Mouse (Mus musculus) stomach, embryonic 15.5 days (tissue): Measurements from ENCODE around the gene Olfr26. TPM values are rescaled to one million over a fixed set of nuclear protein-coding genes. Genes with fewer than 3 reads are reported as not detected.
"Not testable (repeated sequence)": the region's sequence is repeated elsewhere in the genome, so short reads cannot be mapped to it uniquely, and the experiment has no call there.

ENCODE experiments used
- ATAC-seq: fragments of 200-750 bp; cut with Nextera tagmentation; 2 replicates; pipeline ENCODE4 v1.8.0; 2017; ENCODE audit warnings: low read depth, moderate number of reproducible peaks, moderate TSS enrichment; ENCODE audit not compliant: insufficient read depth, low FRiP score
- H3K27ac ChIP-seq: fragments of 300-500 bp; sonication (generic); 2 replicates; pipeline ENCODE4 v1.5.1; 2015; ENCODE audit warnings: mild to moderate bottlenecking, inconsistent platforms
- H3K27me3 ChIP-seq: fragments of 300-500 bp; sonication (generic); replicated peaks from 2 replicates; pipeline ENCODE4 v1.6.1; 2015; ENCODE audit warnings: inconsistent platforms
- H3K36me3 ChIP-seq: fragments of 300-500 bp; sonication (generic); 2 replicates; pipeline ENCODE4 v1.6.1; 2015; ENCODE audit warnings: inconsistent platforms
- H3K4me1 ChIP-seq: fragments of 300-500 bp; sonication (generic); 2 replicates; pipeline ENCODE4 v1.6.1; 2015; ENCODE audit warnings: inconsistent platforms
- H3K4me2 ChIP-seq: fragments of 300-500 bp; sonication (generic); 2 replicates; pipeline ENCODE4 v1.6.1; 2015; ENCODE audit warnings: mild to moderate bottlenecking, inconsistent platforms
- H3K4me3 ChIP-seq: fragments of 300-500 bp; sonication (generic); replicated peaks from 2 replicates; pipeline ENCODE4 v1.5.1; 2015; ENCODE audit warnings: inconsistent platforms
- H3K9ac ChIP-seq: fragments of 300-500 bp; sonication (generic); 2 replicates; pipeline ENCODE4 v1.6.1; 2015; ENCODE audit warnings: inconsistent platforms
- H3K9me3 ChIP-seq: fragments of 300-500 bp; sonication (generic); 2 replicates; pipeline ENCODE4 v1.6.1; 2016; ENCODE audit warnings: inconsistent platforms
- WGBS: fragments of 180-500 bp; shearing (Covaris S2); methylation state at CpG from one replicate; pipeline ENCODE4 v1.1.7; 2015; 5-methylcytosine and 5-hydroxymethylcytosine counted together
- polyA plus RNA-seq: library from polyadenylated mRNA; unstranded; fragments of >200 nt; fragmentation: Nextera tagmentation; extraction: Ambion mirVana; gene quantifications from 2 replicates; pipeline ENCODE4 v1.2.1, GENCODE M21; 2015

Olfr26 gene
- not detected in 2 replicates for polyA plus RNA-seq

- no peaks in the 10 kb centered on the region for H3K9me3 ChIP-seq
- no peaks in the 10 kb centered on the region for H3K36me3 ChIP-seq
- ATAC-seq, result no peak
- H3K4me1 ChIP-seq, result no peaks in the 10 kb centered on the region
- no peak within 1 kb of the TSS for H3K4me2 ChIP-seq
- H3K9ac ChIP-seq, result no peak within 1 kb of the TSS
- H3K4me3 ChIP-seq, result no peak within 1 kb of the TSS
- no peak within 1 kb of the TSS for H3K27ac ChIP-seq
- no peaks in the 10 kb centered on the region for H3K27me3 ChIP-seq
Measured at GRCm38 (mm10) chr9:38854760-38855159, at the start of gene Olfr26. Gene Olfr26 (plus strand): TSS chr9:38855060.

- H3K27me3 ChIP-seq, result no peaks in the 10 kb centered on the region
- H3K4me2 ChIP-seq, result no peak overlapping the region
- H3K4me3 ChIP-seq, result no peak overlapping the region
- no peaks in the 10 kb centered on the region for H3K4me1 ChIP-seq
- H3K27ac ChIP-seq, result no peak overlapping the region
- H3K9me3 ChIP-seq, result no peaks in the 10 kb centered on the region
- H3K36me3 ChIP-seq, result no peaks in the 10 kb centered on the region
- ATAC-seq, result no peak
- no peak overlapping the region for H3K9ac ChIP-seq
Measured at GRCm38 (mm10) chr9:38805696-38806095, 49.2 kb upstream of the Olfr26 start.

GRCm38 (mm10) chr9:38814314-38814713 is 40.5 kb upstream of the Olfr26 start, which contains the start of gene Olfr922:
Gene Olfr922 (plus strand): TSS chr9:38814614.
- WGBS, result 62% methylated on average over 2 of the region's 2 CpGs
- ATAC-seq, result no peak
- Histone ChIP-seq H3K4me1 (no peaks in the 10 kb centered on the region), H3K36me3 (no peaks in the 10 kb centered on the region), H3K9ac (no peak within 1 kb of the TSS), H3K4me2 (no peak within 1 kb of the TSS), H3K27ac (no peak within 1 kb of the TSS), H3K27me3 (no peaks in the 10 kb centered on the region), H3K9me3 (no peaks in the 10 kb centered on the region), H3K4me3 (no peak within 1 kb of the TSS)

- WGBS, result 84% methylated on average over 1 of the region's 1 CpGs
- Histone ChIP-seq H3K4me2 (no peak overlapping the region), H3K27me3 (no peaks in the 10 kb centered on the region), H3K36me3 (no peaks in the 10 kb centered on the region), H3K4me1 (no peaks in the 10 kb centered on the region), H3K9ac (no peak overlapping the region), H3K27ac (no peak overlapping the region), H3K9me3 (no peaks in the 10 kb centered on the region), H3K4me3 (no peak overlapping the region)
- no peak for ATAC-seq
Measured at GRCm38 (mm10) chr9:38815458-38815986, 39.3 kb upstream of the Olfr26 start.

- Histone ChIP-seq H3K4me3 (no peak within 1 kb of the TSS), H3K27ac (no peak within 1 kb of the TSS), H3K9me3 (no peaks in the 10 kb centered on the region), H3K36me3 (no peaks in the 10 kb centered on the region), H3K4me1 (no peaks in the 10 kb centered on the region), H3K27me3 (no peaks in the 10 kb centered on the region), H3K9ac (no peak within 1 kb of the TSS), H3K4me2 (no peak within 1 kb of the TSS)
- 77% methylated on average over 1 of the region's 1 CpGs for WGBS
- ATAC-seq, result no peak
Measured at GRCm38 (mm10) chr9:38826245-38826644, 28.6 kb upstream of the Olfr26 start, which contains the start of gene Olfr923. Gene Olfr923 (plus strand): TSS chr9:38826545.

GRCm38 (mm10) chr9:38833027-38833426 is 21.8 kb upstream of the Olfr26 start:
- Histone ChIP-seq H3K4me2 (no peak overlapping the region), H3K9me3 (no peaks in the 10 kb centered on the region), H3K9ac (no peak overlapping the region), H3K4me1 (no peaks in the 10 kb centered on the region), H3K27ac (no peak overlapping the region), H3K27me3 (no peaks in the 10 kb centered on the region), H3K4me3 (no peak overlapping the region), H3K36me3 (no peaks in the 10 kb centered on the region)
- no peak for ATAC-seq
- WGBS, result 79% methylated on average over 2 of the region's 2 CpGs

GRCm38 (mm10) chr9:38844149-38844548 is 10.7 kb upstream of the Olfr26 start, which contains the start of gene Olfr924:
Gene Olfr924 (plus strand): TSS chr9:38844449.
- Histone ChIP-seq H3K9me3 (no peaks in the 10 kb centered on the region), H3K27ac (no peak within 1 kb of the TSS), H3K4me2 (no peak within 1 kb of the TSS), H3K9ac (no peak within 1 kb of the TSS), H3K4me1 (no peaks in the 10 kb centered on the region), H3K27me3 (no peaks in the 10 kb centered on the region), H3K36me3 (no peaks in the 10 kb centered on the region), H3K4me3 (no peak within 1 kb of the TSS)
- WGBS, result 80% methylated on average over 1 of the region's 1 CpGs
- no peak for ATAC-seq

- not testable (repeated sequence) for ATAC-seq, H3K4me3 ChIP-seq, H3K4me2 ChIP-seq, H3K27me3 ChIP-seq, H3K9ac ChIP-seq, H3K36me3 ChIP-seq, H3K9me3 ChIP-seq, H3K27ac ChIP-seq, H3K4me1 ChIP-seq
- WGBS, result 56% methylated on average over 2 of the region's 2 CpGs
Measured at GRCm38 (mm10) chr9:38874880-38875279, 20.0 kb downstream of the Olfr26 start.

GRCm38 (mm10) chr9:38876826-38877225 is 22.0 kb downstream of the Olfr26 start, which contains the start of gene Olfr926:
Gene Olfr926 (plus strand): TSS chr9:38877126.
- Histone ChIP-seq H3K4me1 (no peaks in the 10 kb centered on the region), H3K4me3 (no peak within 1 kb of the TSS), H3K27me3 (no peaks in the 10 kb centered on the region), H3K9me3 (no peaks in the 10 kb centered on the region), H3K9ac (no peak within 1 kb of the TSS), H3K27ac (no peak within 1 kb of the TSS), H3K4me2 (no peak within 1 kb of the TSS), H3K36me3 (no peaks in the 10 kb centered on the region)
- ATAC-seq, result no peak
- 77% methylated on average over 2 of the region's 2 CpGs for WGBS

Other genes starting within 250 kb of the Olfr26 start
- not detected in 2 replicates for gene Olfr914, start 250.0 kb upstream of the Olfr26 start, polyA plus RNA-seq
- gene Olfr916, start 195.2 kb upstream of the Olfr26 start, polyA plus RNA-seq, result not detected in 2 replicates
- not detected in 2 replicates for gene Olfr917, start 189.2 kb upstream of the Olfr26 start, polyA plus RNA-seq
- not detected in 2 replicates for gene Olfr918, start 180.5 kb upstream of the Olfr26 start, polyA plus RNA-seq
- gene Olfr919, start 151.4 kb upstream of the Olfr26 start, polyA plus RNA-seq, result not detected in 2 replicates
- 21.5 and 21.9 TPM in 2 replicates for gene Vwa5a, start 136.8 kb upstream of the Olfr26 start, polyA plus RNA-seq
- 0.04 and 0.08 TPM in 2 replicates for gene Olfr920, start 102.8 kb upstream of the Olfr26 start, polyA plus RNA-seq
- gene Olfr921, start 82.0 kb upstream of the Olfr26 start, polyA plus RNA-seq, result not detected in 2 replicates
- gene Olfr922, start 40.4 kb upstream of the Olfr26 start, polyA plus RNA-seq, result not detected in 2 replicates
- gene Olfr923, start 28.5 kb upstream of the Olfr26 start, polyA plus RNA-seq, result not detected in 2 replicates
- not detected in 2 replicates for gene Olfr924, start 10.6 kb upstream of the Olfr26 start, polyA plus RNA-seq
- not detected in 2 replicates for gene Olfr926, start 22.1 kb downstream of the Olfr26 start, polyA plus RNA-seq
- gene Olfr930, start 74.7 kb downstream of the Olfr26 start, polyA plus RNA-seq, result not detected in 2 replicates
- not detected in 2 replicates for gene Olfr933, start 117.3 kb downstream of the Olfr26 start, polyA plus RNA-seq
- gene Olfr934, start 133.3 kb downstream of the Olfr26 start, polyA plus RNA-seq, result not detected in 2 replicates
- not detected in 2 replicates for gene Olfr935, start 144.6 kb downstream of the Olfr26 start, polyA plus RNA-seq
- gene Olfr146, start 168.3 kb downstream of the Olfr26 start, polyA plus RNA-seq, result not detected in 2 replicates
- gene Olfr937, start 209.9 kb downstream of the Olfr26 start, polyA plus RNA-seq, result not detected in 2 replicates
- not detected in 2 replicates for gene Olfr938, start 223.8 kb downstream of the Olfr26 start, polyA plus RNA-seq